Mouse (Mus musculus) lung, postnatal 0 days (tissue): Measurements from ENCODE around the gene H2-M5.
A peak's percentile ranks its signal among the peaks of the same experiment; 100 is the strongest.

Experiments used
- CTCF ChIP-seq: IDR thresholded peaks from 2 replicates; pipeline ENCODE4 v1.5.1; 2016; ENCODE audit warnings: antibody characterized with exemption, mild to moderate bottlenecking
- EP300 ChIP-seq: IDR thresholded peaks from 2 replicates; pipeline ENCODE4 v1.6.1; 2016; ENCODE audit warnings: antibody characterized with exemption, mild to moderate bottlenecking, control low read depth

DNA sequence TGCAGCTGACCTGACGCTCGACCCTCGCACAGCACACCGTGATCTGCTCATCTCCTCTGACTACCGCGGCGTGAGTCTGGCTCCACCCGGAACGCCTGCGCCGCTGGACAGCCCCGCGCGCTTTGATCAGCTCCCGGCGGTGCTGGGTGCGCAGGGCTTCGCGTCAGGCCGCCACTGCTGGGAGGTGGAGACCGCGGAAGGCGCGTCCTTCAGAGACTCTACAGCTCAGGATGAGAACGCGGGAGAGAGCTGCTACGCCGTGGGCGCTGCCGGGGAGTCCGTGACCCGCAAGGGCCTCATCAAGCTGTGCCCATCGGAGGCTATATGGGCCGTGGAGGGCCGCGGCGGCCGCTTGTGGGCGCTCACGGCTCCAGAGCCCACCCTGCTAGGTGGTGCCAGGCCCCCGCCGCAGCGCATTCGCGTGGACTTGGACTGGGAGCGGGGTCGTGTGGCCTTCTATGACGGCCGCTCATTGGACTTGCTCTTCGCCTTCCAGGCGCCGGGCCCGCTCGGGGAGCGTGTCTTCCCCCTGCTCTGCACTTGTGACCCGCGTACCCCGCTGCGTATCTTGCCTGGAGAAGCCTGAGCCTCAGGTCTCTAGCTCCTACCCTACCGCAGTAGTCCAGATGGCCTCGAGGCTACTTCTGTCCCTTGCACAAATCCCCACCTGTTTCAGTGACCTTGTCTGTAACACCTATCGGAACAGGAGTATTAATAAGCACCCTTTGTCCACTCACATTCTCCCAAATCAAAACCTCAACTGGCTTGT is 42.1 kb downstream of the H2-M5 start:
- TF ChIP-seq CTCF, result peak; percentile 55
- no peak for TF ChIP-seq EP300
